Mouse (Mus musculus): ENCODE results near the gene Zfp874b.
A peak's percentile ranks its signal among the peaks of the same experiment; 100 is the strongest.
"Not testable (repeated sequence)": the region's sequence is repeated elsewhere in the genome, so short reads cannot be mapped to it uniquely, and the experiment has no call there.

Zfp874b gene

DNA sequence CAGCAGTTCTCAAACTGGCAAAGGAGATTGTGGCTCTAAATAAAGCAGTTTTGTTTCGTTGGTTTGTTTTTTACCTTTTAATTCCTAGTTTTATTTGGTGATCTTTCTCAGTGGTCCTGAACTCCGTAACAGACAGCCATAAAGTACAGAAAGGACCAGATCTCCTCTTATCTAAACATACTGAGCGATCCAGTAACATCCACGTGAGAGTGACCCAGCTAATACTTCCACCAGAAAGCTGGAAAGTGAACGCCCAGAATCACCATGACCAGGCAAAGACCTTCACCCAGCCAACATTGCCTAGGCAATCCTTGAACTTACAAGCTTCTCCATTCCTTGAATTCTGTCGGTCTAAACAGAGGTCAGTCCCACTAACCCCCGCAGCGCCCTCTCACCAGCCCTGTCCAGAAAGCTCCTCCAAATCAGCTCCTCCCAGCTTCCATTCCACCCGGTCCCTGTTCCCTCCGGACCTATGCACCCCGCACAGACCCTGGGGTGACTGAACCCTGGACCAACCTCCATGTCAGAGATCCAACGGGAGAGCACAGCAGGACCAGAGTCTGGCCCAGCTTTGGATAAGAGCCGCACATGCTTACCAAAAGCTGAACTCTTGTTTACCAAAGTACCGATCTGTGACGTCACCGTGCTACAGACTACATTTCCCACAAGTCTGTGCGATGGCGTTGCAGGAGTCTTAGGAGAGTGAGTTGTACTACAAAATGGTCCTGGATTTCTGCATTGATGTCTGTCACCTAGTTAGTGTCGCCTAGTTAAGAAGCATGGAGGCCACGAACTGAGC is at the start of gene Zfp874b:
Gene Zfp874b (minus strand): TSS at position 634 of the 799 bp plus-strand sequence.
- DNase-seq (ENCODE audit: low spot score) = peak; percentile 92

GRCm38 (mm10) chr13:67527049-67527730 is 43.1 kb upstream of the Zfp874b start:
- no peak for DNase-seq (ENCODE audit: low spot score)

GRCm38 (mm10) chr13:67525753-67526410 is 41.8 kb upstream of the Zfp874b start, which contains the start of the genes Gm26965 and Zfp87:
Gene Gm26965, minus strand, starts transcription at chr13:67526151.
Gene Zfp87, minus strand, starts transcription at chr13:67526177.
- peak; percentile 93 for DNase-seq (ENCODE audit: low spot score)

- no peak for DNase-seq (ENCODE audit: low spot score)
These were observed 16.9 kb upstream of the Zfp874b start for GRCm38 (mm10) chr13:67500908-67501307.

GRCm38 (mm10) chr13:67500084-67500719 is 16.1 kb upstream of the Zfp874b start, which contains the start of gene Zfp58:
Gene Zfp58, minus strand, starts transcription at chr13:67500555.
- DNase-seq (ENCODE audit: low spot score) = peak; percentile 90

DNA sequence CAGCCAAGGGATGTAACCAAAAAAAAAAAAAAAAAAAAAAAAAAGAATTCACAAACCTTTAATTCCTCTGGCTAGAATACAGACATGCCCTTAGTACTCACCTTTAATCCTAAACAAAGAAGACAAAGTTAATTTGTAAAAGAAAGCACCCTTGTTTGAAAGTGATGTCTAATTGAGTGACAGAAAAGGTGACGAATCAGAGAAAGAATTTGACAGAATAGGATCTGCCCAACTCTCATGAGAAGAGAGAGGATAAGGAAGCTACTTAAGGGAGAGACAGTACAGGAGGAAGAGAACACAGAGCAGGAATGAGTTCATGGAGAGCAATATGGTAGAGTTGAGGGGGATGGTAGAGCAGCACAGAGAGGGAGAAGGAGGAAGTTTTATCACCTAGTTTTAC is 11.6 kb upstream of the Zfp874b start:
- DNase-seq (ENCODE audit: low spot score) = no peak

DNA sequence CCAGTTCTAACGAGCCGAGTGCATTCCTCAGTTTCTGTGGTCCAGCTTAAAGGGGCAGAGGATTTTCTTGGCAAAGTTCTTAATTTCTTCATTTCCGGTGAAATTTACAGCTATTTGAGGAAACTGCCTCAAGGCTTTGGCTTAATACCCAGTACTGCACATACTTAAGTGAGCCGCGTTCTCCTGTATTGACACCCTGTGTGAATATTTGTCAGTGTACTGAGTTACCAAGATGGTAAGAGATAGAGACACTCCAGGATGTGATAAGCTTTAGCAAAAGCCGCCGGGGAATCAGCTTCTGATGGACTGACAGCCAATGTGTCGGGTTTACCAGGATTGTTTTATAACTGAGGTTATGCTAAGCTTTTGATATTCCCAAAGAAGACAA is 360 bp upstream of the Zfp874b start:
- DNase-seq (ENCODE audit: low spot score) = peak; percentile 6

DNA sequence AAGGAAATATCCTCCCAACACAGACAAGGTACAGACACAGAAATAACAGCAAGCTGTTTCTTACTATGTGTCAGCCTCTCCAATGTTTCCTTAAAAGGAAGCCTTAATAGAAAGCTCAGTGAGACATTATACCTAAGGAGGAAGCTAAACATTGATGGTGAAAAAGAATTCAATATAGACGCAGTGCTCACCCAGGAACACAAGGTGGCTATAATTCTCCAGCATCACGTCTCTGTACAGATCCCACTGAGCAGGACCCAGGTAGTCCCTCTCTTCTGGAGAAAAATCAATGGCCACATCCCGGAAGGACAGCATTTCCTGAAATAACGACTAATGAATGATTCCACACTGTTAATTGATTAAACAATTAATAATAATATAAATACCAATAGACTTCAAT is 2.5 kb downstream of the Zfp874b start:
- DNase-seq (ENCODE audit: low spot score) = no peak

- no peak for DNase-seq (ENCODE audit: low spot score)
These were observed 14.8 kb downstream of the Zfp874b start for GRCm38 (mm10) chr13:67469274-67469673.

DNA sequence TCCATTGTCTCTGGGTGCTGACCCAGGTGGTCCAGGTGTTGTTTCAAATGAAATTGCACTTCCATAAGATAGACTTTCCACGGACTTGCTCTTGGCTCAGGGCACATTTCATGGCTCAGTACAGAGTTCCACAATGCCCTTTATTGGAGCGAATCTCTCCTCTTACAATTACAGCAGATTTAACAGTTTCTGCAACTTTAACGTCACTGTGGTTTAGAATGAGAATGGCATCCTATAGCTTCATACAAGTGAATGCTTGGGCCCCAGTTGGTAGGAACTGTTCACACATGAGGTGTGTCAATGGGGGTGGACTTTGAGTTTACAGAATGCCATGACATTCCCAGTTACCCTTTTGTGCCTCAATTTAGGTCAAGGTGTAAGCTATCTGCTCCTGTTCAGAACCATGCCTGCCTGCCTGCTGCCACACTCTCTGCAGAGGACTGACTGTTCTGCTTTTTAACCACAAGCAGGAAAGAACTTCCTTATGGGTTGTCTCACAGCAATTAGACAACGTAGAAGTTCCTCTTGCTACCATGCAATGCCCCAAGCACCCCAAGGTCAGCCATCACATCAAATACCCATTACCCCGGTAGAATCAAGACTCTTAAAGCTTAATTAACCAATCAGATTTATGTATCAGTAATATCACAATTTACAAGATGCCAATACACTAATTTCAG is 20.4 kb downstream of the Zfp874b start:
- not testable (repeated sequence) for DNase-seq (ENCODE audit: low spot score)

DNA sequence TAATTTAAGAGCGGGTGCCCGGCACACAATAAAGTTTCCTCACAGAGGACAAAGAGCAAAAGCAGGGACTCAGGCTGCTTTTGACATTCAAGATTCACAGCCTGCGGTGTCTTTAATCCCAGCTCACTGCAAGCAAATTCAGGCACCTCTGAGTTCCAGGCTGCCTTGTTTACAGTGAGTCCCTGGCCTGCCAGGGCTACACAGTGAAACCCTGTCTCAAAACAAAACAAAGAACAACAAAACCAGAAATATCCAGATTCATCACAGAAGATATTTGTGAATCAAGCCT is 32.1 kb downstream of the Zfp874b start:
- DNase-seq (ENCODE audit: low spot score) = no peak

GRCm38 (mm10) chr13:67451172-67452020 is 32.7 kb downstream of the Zfp874b start, which contains the start of gene Zfp874a:
Gene Zfp874a, minus strand, starts transcription at chr13:67451624.
- DNase-seq (ENCODE audit: low spot score) = peak; percentile 95

- not testable (repeated sequence) for DNase-seq (ENCODE audit: low spot score)
These were observed 47.0 kb downstream of the Zfp874b start for GRCm38 (mm10) chr13:67437095-67437494.

- no peak for DNase-seq (ENCODE audit: low spot score)
These were observed 55.9 kb downstream of the Zfp874b start for GRCm38 (mm10) chr13:67428116-67428515.

- DNase-seq (ENCODE audit: low spot score) = not testable (repeated sequence)
These were observed 58.4 kb downstream of the Zfp874b start for GRCm38 (mm10) chr13:67425699-67426098.

- not testable (repeated sequence) for DNase-seq (ENCODE audit: low spot score)
These were observed 61.5 kb downstream of the Zfp874b start for GRCm38 (mm10) chr13:67422532-67422931.

Data from layer of hippocampus, adult 11-12 months (tissue).